Mouse (Mus musculus) large intestine, adult 2 months (tissue): Measurements from ENCODE around the gene Rrh. TPM values are rescaled to one million over a fixed set of nuclear protein-coding genes. Genes with fewer than 3 reads are reported as not detected.
"Not testable (repeated sequence)": the region's sequence is repeated elsewhere in the genome, so short reads cannot be mapped to it uniquely, and the experiment has no call there.

ENCODE experiments used
- DNase-seq: peaks from one replicate; pipeline ENCODE4 v3.0.0-alpha.2; 2012; ENCODE audit warnings: low read depth, low spot score
- WGBS: fragments of 180-500 bp; shearing (Covaris S2); methylation state at CpG from one replicate; pipeline ENCODE4 v1.1.7; 2018; 5-methylcytosine and 5-hydroxymethylcytosine counted together
- polyA plus RNA-seq: library from polyadenylated mRNA; depleted of rRNA; stranded (reverse); fragments of >200 nt; gene quantifications from 2 replicates; pipeline ENCODE4 v1.2.3, GENCODE M21; 2012; rRNA removed

Rrh gene
- polyA plus RNA-seq, 1 experiment = not detected

DNA sequence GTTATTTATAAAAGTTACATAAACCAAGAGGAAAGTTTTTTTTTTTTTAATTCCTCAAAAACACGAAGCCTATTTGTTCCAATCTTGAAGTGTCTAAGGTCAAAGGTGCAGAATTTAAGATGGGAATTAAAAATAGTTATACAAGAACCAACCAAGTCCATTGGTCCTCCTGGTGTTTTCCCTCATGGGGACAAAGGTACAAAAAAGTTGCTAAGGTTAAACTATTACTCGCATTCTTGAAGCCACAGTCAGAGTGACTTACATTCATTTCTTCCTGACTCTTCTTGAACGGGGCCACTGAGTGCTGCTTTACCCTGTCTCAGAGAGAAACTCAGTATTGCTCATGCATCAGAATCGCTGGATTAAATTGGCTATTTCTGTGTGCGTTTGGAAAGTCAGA is 25.0 kb downstream of the Rrh start:
- DNase-seq = no peak
- WGBS = 42% methylated on average over 5 of the region's 5 CpGs

DNA sequence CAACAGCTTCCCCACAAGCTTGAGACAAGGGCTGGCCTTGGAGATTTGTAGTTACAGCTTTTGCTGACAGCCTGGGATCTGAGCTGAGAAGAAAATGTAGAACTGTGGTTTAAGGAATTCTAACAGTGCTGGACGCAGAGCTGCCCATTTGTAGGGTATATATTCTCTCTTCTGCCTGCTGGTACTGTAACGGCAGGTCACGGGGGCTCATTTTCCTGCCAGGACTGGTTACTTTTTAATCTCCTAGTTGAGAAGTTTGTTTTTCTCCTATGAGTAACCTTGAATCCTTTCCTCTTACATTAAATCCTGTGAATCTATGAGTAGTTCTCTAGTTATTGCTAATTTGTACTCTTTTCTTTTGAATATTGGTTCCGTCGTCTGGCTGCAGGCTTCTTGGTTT is 28.6 kb downstream of the Rrh start:
- DNase-seq = no peak
- WGBS = 77% methylated on average over 5 of the region's 5 CpGs

DNA sequence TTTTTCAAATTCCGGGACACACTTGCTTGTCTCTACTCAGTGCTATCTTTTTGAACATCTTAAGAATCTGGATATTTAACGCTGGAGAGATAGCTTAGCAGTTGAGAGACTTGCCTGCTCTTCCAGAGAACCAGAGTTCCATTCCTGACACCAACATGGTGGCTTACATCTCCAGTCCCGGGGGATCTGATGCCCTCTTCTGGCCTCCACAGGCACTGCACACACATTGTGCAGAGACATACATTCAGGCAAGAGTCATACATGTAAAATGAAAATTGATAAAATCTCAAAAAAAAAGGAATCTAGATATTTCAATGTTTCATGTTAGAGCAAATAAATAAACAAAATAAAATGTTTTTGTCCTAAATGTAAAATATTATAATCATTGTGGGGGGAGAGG is 39.6 kb downstream of the Rrh start:
- WGBS = 88% methylated on average over 3 of the region's 3 CpGs
- DNase-seq = no peak

DNA sequence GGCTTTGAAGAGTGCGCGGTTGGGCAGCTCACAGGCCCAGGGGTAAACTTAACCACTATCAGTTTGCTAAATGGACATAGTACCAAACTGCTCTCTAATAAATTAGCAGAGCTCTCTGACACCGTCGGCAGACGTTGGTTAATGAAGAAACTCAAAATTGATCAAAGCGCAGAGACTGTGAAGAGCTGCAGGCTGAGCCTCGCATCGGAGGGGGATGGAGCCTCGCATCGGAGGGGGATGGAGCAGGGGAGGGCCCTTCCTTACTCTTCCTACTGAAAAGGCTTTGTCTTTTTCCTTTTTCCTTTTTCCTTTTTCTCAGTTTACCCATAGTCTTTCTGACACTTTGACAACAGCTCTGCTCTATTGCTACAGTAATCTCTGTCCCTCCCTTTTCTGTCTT is 41.0 kb downstream of the Rrh start:
- 73% methylated on average over 10 of the region's 10 CpGs for WGBS
- no peak for DNase-seq

DNA sequence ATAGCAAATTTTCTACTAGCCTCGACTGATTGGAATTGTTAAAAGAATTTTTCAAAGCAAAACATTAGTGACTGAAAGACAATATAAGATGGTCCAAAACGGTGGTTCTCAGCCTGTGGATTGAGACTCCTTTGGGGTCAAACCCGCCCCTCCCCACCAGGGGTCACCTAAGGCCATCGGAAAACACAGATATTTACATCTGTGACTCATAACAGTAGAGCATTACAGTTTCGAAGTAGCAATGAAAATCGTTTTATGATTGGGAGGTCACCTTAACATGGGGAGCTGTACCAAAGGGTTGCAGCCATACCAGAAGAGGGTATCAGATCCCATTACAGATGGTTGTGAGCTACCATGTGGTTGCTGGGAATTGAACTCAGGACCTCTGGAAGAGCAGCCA is 51.2 kb downstream of the Rrh start:
- no peak for DNase-seq
- 54% methylated on average over 6 of the region's 6 CpGs for WGBS

DNA sequence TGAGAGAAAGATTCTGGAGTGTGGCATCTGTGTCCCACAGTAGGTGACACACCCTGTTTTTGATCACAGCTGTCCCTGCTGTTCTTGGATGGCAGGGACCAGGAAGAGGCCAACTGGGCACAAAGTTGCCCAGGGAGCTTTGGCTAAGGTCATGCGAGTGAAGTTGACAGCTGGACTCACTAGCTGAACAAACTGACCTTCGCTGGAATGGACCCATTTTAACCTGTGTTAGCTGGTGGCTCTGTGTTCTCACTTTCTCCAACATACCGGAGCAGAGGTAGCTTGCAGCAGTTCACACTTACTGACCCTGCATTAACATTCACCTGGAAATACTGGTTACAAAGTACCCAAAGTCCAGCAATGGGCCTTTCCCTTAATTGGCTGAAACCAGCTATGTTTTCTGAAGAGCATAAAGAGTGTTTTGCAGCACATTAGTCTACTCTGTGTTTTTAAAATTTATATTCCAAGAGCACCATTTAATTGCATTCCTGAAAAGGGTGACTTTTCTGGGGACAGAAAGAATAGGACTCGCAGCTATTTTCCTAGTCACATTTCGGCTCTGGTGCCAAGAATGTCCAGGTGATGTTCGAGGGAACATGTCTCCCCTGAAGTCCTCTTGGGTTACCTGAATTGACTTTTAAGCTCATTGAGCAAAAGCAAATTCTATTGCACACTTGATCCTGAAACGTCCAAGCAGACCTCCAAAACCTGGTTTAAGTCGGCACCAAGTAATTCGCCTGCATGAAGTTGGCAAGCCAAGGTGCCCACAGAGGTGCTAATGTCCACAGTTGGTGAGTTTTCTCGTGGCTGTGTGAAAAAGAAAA is 55.2 kb downstream of the Rrh start:
- WGBS = 81% methylated on average over 10 of the region's 10 CpGs
- DNase-seq = no peak

DNA sequence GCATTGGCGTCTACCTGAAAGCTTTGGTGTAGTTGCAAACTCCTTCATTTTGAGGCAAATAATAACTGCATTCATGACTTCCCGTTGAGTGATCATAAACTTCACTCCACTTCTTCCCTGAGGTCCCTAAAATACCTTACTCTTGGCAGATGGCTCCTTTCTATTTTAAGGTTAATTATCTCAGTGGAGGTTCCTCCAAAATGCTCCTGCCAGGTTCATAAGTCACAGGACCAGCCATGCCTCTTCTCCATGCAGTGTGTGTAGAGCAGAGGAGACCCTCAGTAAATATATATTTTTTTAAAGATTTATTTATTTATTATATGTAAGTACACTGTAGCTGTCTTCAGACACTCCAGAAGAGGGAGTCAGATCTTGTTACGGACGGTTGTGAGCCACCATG is 56.3 kb downstream of the Rrh start:
- WGBS = 76% methylated on average over 4 of the region's 4 CpGs
- DNase-seq = no peak

DNA sequence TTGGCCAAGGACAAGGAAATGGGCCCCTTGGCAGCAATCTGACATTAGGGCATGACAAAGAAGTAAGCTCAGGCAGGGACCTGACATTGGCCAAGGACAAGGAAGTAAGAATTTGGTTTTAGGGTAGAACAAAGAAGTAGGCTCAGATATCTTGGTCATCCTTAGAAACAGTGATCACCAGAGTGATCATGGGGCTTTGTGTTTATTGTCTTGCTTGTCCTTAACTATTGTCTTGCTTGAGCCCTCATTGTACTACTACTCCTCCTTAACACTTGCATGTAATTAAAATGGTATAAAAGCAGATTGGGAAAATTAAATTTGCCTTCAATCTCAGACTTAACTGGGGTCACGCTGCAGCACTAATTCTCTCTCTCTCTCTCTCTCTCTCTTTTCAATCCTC is 64.8 kb downstream of the Rrh start:
- WGBS = 95% methylated on average over 1 of the region's 1 CpGs
- DNase-seq = not testable (repeated sequence)

DNA sequence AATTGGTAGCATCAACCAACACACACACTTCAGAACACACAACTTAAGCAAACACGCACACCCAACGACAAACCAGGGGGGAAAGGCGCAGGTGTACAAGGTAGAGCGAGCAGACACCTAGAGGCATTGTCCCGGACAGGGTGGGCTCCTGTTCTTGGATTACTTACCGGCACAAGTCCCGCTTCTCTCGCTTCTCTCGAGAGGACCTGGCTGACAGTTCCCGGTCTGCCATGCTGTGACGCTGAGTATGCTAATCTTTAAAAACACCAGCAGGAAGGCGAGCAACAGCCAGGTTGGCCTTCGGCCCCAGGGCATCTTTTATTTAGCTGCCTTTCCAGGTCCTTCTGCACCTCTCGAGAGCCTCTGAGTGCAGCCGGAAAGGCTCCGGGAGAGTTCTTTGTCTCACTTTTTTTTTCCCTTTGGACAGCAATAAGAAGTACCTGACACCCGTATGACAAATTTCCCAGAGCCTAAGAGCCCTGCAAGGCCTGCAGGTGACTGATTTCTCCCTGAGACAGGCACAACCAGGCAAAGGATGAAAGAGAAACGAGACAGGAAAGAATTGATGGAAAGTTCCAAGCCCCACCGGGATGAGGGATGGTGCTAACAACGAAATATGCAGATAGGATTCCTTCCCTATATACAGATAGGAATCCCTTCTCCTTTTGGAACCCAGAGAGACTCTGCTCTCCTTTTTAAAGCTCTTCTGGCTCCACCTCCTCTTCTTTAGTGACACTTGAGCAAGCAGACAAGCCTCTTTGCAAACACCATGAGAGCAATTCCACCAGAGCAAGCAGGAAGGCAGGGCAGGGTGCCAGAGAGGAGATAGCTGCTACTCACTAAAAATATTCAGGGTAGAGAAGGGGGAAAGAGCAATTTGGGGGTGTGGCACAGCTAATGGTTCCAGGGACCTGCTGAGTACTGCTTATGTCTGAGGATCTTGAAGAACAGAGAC is 67.5 kb downstream of the Rrh start, which contains the start of gene Egf:
Gene Egf (minus strand): TSS at position 667 of the 955 bp plus-strand sequence.
- WGBS = 3% methylated on average over 20 of the region's 20 CpGs
- peak; percentile 24 for DNase-seq

Other genes starting within 250 kb of the Rrh start
- gene Egf, start 67.3 kb downstream of the Rrh start, polyA plus RNA-seq = 1.2 and 1.6 TPM in 2 replicates
- 0.02 TPM in 1 of 2 replicates, not detected in the other for gene Lrit3, start 18.6 kb downstream of the Rrh start, polyA plus RNA-seq
- gene Gar1, start 8.8 kb upstream of the Rrh start, polyA plus RNA-seq = 25.7 and 26.0 TPM in 2 replicates
- gene Cfi, start 13.3 kb upstream of the Rrh start, polyA plus RNA-seq = 3.4 and 3.9 TPM in 2 replicates
- 17.2 and 20.1 TPM in 2 replicates for gene Pla2g12a, start 56.0 kb upstream of the Rrh start, polyA plus RNA-seq
- 34.1 and 99.1 TPM in 2 replicates for gene Casp6, start 78.8 kb upstream of the Rrh start, polyA plus RNA-seq
- gene Mcub, start 147.6 kb upstream of the Rrh start, polyA plus RNA-seq = 2.2 and 2.9 TPM in 2 replicates
- gene Sec24b, start 239.0 kb upstream of the Rrh start, polyA plus RNA-seq = 27.0 and 41.3 TPM in 2 replicates